Mouse (Mus musculus) frontal cortex, postnatal 25 days (tissue): Measurements from ENCODE around the gene Exosc5.

Experiments
- DNase-seq, 2 experiments: peaks; one replicate each; pipeline ENCODE4 v3.0.0; 2022; ENCODE audit warnings: low spot score in 2 of 2

The Exosc5 gene

DNA sequence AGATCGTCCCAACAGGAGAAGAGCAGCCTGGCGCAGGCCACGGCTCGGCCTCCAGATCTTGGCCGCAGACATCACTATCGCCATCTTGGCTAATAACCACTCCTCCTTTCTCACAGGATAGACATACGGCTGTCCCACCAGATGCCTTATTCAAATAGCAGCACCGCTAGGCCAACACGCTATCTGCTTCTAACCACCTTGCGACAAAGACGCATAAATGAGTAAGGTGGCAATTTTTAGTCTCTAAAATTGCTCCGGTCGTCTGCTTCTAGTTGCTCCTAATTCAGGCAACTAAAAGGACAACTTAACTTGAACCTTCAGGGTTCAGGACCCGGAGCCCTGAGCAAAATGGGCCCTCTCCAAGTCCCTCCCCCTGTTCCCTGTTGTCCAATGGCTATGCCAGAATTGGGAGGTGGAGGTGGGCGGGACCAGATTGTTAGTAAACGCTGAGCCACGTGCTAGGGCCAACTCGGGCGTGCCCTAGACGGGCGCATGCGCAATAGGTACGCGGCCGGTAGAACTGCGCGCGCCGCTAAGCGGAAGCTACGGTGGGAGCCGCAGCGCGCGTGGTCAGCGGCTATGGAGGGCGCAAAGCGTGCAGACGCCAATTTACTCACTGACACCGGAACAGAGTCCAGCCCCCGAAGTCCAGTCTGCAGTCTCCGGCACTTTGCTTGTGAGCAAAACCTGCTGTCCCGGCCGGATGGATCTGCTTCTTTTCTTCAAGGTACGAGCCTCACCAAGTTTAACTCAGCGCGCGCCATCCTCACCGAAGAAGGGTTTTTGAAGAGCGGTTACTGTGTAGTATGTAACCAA lies at the start of gene Exosc5, which contains the start of gene Bckdha:
Gene Exosc5, plus strand, starts transcription at position 508 of the 816 bp plus-strand sequence.
Gene Bckdha, minus strand, starts transcription at position 325 of the 816 bp plus-strand sequence.
- peak; percentile 99 for DNase-seq

DNA sequence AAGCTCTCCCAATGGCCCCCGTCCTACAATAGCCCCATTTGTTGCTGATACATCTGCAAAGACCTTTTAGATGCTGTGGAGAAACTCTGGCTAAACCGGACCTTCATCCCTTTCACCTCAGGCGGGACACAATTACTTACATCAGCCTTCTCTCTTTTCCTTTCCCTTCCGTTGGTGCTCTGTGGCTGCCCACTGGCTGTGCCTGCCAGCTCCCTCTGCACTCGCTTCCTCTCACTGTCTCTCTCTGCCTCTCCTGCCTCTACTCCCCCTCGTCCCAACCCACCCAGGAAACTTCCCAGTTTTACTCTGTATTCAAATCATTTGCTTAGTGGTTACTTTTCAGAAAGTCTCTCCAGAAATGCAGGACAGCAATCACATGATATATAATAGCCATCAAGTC lies 48.9 kb upstream of the Exosc5 start:
- no peak for DNase-seq

- DNase-seq: no peak
These were observed 47.5 kb upstream of the Exosc5 start for GRCm38 (mm10) chr7:25611501-25611900.

DNA sequence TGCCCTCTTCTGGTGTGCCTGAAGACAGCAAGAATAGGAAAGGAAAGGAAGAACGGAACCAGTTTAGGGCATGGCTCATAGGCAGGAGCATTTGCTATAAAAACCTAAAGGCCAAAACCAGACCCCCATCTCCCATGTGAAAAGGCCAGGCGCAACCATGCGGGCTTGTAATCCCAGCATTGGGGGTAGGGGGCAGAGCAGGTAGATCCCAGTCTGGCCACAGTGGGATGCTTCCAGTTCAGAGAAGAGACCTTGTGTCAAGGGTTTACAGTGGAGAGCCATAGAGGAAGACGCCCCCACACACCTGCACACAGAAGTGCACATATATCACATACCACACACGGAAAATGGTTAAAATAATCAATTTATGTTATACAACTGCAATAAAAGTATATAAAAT lies 44.9 kb upstream of the Exosc5 start:
- no peak for DNase-seq

DNA sequence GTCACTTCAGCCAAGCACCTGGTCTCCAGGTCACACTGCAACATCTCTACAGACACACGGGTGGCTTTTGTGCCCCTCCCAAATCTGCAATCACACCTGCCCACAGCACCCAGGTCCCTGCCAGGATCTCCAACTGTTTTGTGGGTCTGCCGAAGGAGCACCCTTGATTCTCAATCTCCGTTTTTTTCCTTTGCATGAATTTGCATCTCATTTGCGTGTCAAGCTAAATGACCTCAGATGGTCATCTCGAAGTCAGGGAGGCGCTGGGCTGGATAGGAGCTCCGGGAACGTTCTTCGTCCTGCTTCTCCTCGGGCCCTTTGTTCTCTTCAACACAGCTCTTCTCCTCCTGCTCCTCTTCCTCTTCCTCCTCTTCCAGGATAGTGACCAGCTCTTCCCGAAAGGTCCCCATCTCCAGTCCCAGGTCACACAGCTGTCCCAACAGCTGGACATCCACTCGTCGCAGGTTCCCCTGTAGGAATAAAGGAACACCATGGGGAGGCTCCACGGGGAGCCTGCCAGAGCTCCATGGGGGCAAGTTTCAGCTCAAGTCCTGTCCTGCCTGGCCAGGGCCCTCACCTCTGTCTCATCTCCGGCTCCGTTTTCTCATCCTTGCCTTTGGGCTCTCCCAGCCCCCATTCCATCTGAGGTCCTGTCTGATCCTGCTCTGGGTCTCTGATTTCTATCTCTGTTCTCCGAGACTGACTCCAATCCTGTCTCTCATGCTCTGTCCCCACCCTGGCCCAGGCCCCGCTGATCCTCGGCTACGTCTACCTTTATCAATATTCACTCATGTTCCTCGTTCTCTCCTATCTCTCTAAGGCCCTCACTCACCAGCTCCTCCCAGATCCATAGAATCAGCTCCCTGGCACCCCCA lies 43.9 kb upstream of the Exosc5 start:
- no peak for DNase-seq

- no peak for DNase-seq
These were observed 43.3 kb upstream of the Exosc5 start, which contains the start of gene Erich4 for GRCm38 (mm10) chr7:25615706-25616011. TSS of gene Erich4 (minus strand) at chr7:25615892.

DNA sequence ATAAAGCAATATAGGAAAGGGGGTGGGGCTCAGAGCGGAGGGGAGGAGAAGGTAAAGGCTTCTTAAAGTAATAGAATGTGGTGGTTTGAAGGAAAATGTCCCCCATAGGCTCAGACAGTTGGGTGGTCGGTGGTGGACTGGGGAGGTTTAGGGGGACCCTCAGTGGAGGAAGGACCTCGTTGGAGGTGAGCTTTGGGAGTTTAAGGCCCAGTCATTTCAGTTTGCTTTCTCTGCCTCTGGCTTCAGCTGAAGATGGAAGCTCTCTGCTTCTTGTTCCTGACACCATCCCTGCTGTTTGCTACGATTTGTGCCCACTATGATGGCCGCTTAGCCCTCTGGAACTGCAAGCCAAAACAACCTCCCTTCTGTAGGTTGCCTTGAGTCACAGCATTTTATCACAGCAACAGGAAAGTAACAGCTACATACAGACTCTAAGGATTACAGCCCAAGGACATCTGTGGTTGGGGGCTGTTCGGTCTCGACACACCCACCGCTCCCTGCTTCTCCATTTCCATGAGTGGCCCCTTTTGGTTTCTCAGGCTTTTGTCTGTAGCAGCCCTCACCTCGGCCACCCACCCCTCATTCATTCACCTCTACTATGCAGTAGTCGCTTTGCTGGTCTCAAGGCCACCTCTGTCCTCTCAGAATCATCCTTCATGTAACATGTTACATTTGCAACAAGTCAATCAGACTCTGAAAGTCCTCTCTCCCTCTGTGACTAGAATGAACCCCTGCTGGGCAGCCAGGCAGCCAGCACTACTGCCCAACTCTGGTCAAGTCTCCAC lies 41.4 kb upstream of the Exosc5 start:
- no peak for DNase-seq

GRCm38 (mm10) chr7:25618865-25619721 lies 39.9 kb upstream of the Exosc5 start, which contains the start of gene Dmac2:
TSS of gene Dmac2 (plus strand) at chr7:25619414.
- DNase-seq: peak; percentile 89 to 90

GRCm38 (mm10) chr7:25619722-25619991 lies 39.3 kb upstream of the Exosc5 start:
- DNase-seq: no peak

GRCm38 (mm10) chr7:25620101-25620500 lies 38.9 kb upstream of the Exosc5 start:
- DNase-seq: no peak

DNA sequence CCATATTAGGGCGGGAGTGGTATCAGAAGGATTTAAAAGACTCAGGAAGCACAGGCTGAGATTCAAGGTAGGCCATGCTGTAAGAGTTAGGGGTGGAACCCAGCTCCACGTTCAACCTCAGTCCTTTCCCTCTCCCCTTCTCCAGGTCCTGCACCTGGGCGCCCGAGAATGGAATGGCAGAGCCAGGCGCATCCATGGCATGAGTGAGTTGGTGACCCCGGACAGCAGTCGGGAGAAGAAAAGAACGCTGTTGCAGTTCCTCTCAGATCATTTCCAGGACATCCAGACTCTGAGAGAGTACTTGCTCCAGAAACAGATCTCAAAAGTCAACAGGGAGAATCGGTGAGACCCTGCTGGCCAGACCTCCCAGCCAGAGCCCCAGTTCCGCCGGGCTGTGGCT lies 38.2 kb upstream of the Exosc5 start:
- no peak for DNase-seq

GRCm38 (mm10) chr7:25623857-25624370 lies 35.0 kb upstream of the Exosc5 start:
- no peak for DNase-seq

DNA sequence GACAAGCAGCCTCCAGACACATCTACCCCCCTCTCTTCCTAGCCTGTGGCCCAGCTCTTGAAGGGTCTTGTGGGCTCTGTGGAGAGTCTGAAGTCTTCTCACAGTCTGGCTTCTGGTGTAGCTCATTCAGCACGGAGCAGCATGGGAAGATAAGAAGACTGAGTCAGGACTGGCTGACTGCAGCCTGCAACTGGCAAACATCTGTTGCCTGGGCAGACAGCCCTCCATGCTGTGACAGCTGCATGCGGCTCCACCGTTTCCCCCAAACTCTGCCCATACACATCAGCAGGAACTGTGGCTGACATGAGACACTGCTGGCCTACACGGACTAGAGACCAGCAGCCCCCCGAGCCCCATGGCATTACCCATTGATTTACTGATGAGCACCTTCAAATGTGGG lies 34.1 kb upstream of the Exosc5 start:
- DNase-seq: no peak

- DNase-seq: no peak
These were observed 33.2 kb upstream of the Exosc5 start for GRCm38 (mm10) chr7:25625594-25626250.

DNA sequence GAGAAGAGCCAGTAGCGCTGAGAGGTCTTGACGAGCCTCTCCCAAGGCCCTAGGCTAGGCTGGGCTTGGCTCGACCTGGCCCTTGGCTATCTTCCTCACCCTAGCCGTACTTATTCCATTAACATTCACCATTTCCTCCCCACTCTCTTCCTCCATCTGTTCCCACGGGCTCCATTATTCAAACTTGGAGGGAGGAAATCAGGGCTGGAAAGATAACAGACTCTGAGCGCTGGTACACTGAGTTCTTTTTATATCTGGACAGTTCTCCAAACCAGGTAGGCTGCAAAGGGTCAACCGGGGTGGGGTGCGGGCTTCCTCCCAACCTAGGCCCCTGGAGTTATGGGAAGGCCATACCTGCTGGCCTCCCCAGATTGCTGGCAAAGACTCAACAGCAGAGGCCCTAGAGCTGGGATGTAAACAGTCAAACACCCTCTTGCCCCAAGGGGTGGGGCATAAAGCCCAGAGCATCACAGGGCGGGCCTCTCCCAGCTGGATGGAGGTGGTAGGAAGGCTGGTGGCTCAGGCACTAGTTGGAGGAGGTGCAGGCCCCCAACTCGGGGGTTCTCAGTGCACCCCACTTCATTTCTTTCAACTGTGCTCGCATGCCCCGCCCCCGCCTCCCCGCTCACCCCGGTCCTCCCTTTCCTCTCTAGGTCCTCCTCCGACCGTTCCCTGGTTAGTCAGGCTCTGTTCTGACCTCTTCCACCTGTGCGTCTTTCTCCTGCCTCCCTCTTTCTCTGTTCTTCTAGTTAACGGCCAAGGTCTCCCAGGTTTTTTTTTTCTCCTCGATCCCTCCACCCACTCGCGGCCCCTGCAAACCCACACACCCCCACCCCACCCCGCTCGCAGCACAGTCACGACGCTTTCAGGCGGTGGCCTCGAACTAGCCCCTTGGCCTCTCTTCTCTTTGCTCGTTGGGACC lies 32.2 kb upstream of the Exosc5 start, which contains the start of gene B3gnt8:
Gene B3gnt8, plus strand, starts transcription at position 146 of the 922 bp plus-strand sequence.
- DNase-seq: no peak

DNA sequence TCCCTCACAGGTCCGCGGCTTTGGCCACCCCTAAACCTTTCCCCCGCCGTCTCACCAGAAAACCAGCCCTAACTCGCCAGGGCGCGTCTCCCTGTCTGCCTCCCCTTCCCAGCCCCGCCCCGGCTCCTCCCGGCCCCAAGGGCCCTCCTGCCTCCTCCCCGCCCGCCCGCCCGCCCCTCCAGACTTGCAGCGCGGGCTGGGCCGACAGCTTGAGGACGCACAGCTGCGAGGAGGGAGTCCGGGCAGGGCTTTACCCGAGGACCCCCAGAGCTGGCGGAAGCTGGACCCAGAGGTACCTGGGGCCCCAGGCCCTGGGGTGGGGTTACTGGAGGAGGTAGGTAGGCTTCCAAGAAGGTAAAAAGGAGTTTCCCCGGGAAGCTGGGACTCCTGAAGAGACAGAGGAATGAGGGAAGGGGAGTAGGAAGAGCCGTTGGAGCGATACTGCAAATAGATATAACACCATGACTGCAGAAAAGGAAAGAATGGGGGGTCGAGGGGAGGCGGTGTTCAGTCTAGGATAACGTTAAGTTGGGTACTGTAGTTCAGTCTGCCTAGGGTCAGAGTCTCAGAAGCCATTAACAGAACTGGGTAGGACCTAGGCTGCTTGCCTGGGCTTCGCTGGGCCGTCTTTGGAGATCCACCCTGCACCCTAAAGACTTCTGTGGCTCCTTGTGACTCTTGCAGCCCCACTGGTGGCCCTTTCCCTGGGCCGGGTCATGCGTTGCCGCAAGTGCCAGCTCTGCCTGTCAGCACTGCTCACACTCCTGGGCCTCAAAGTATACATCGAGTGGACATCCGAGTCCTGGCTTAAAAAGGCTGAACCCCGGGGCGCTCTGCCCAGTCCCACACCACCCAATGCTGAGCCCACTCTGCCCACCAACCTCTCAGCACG lies 31.3 kb upstream of the Exosc5 start:
- no peak for DNase-seq

DNA sequence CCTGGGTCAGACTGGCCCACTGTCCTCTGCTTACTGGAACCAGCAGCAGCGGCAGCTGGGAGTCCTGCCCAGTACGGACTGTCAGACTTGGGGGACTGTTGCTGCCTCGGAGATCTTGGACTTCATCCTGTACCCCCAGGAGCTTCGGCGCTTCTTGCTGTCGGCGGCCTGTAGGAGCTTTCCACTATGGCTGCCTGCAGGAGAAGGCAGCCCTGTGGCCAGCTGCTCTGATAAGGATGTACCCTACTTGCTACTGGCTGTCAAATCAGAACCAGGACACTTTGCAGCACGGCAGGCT lies 30.7 kb upstream of the Exosc5 start:
- DNase-seq: no peak

- no peak for DNase-seq
These were observed 26.3 kb upstream of the Exosc5 start for GRCm38 (mm10) chr7:25632679-25633078.
